Mouse (Mus musculus): Measurements from ENCODE around the gene 1110002E22Rik. TPM values are rescaled to one million over a fixed set of nuclear protein-coding genes. Genes with fewer than 3 reads are reported as not detected.
A peak's percentile ranks its signal among the peaks of the same experiment; 100 is the strongest.

The 1110002E22Rik gene
- total and polyA plus RNA-seq, 2 experiments, result under 0.01 TPM; not detected in 1

- Histone ChIP-seq H3K27me3 (ENCODE audit: control insufficient read depth, insufficient read depth, low read length) (no peaks in the 10 kb centered on the region), H3K36me3 (ENCODE audit: control insufficient read depth, insufficient read depth, low read length) (peaks cover 61% of the 10 kb centered on the region), H3K79me2 (ENCODE audit: control insufficient read depth, insufficient read depth, low read length) (no peaks in the 10 kb centered on the region; the same call in 1 of the 2 replicates), H3K9ac (ENCODE audit: low read depth, low read length) (no peak overlapping the region), H3K4me3 (ENCODE audit: insufficient read depth, low read depth, low read length) (no peak overlapping the region), H3K4me1 (ENCODE audit: control insufficient read depth, insufficient read depth, low read length) (no peaks in the 10 kb centered on the region), H3K27ac (replicated peaks; ENCODE audit: insufficient read depth, low read depth, low read length) (no peak overlapping the region)
- 87% methylated on average over 4 of the region's 4 CpGs for WGBS
- no peak for TF ChIP-seq CTCF (IDR thresholded peaks at IDR 0.05; ENCODE audit: low read depth, low read length)
- no peak for TF ChIP-seq POLR2A (IDR thresholded peaks at IDR 0.05; ENCODE audit: extremely low read depth, insufficient read depth, low read length)
- no peak for DNase-seq (ENCODE audit: extremely low read depth, low read depth, low spot score)
Observed at GRCm38 (mm10) chr3:138101936-138102335, 37.1 kb downstream of the 1110002E22Rik start.

GRCm38 (mm10) chr3:138103690-138104089 is 38.8 kb downstream of the 1110002E22Rik start:
- 95% methylated on average over 4 of the region's 4 CpGs for WGBS
- H3K4me1 ChIP-seq (ENCODE audit: control insufficient read depth, insufficient read depth, low read length), result no peaks in the 10 kb centered on the region
- DNase-seq (ENCODE audit: extremely low read depth, low read depth, low spot score), result no peak
- no peaks in the 10 kb centered on the region; the same call in 1 of the 2 replicates for H3K79me2 ChIP-seq (ENCODE audit: control insufficient read depth, insufficient read depth, low read length)
- H3K9ac ChIP-seq (ENCODE audit: low read depth, low read length), result no peak overlapping the region
- no peaks in the 10 kb centered on the region for H3K27me3 ChIP-seq (ENCODE audit: control insufficient read depth, insufficient read depth, low read length)
- H3K36me3 ChIP-seq (ENCODE audit: control insufficient read depth, insufficient read depth, low read length), result peaks cover 59% of the 10 kb centered on the region
- TF ChIP-seq POLR2A (IDR thresholded peaks at IDR 0.05; ENCODE audit: extremely low read depth, insufficient read depth, low read length) (no peak), CTCF (IDR thresholded peaks at IDR 0.05; ENCODE audit: low read depth, low read length) (no peak)
- no peak overlapping the region for H3K27ac ChIP-seq (replicated peaks; ENCODE audit: insufficient read depth, low read depth, low read length)
- H3K4me3 ChIP-seq (ENCODE audit: insufficient read depth, low read depth, low read length), result no peak overlapping the region

GRCm38 (mm10) chr3:138105056-138105455 is 40.2 kb downstream of the 1110002E22Rik start:
- Histone ChIP-seq H3K4me3 (ENCODE audit: insufficient read depth, low read depth, low read length) (no peak overlapping the region), H3K4me1 (ENCODE audit: control insufficient read depth, insufficient read depth, low read length) (no peaks in the 10 kb centered on the region), H3K9ac (ENCODE audit: low read depth, low read length) (no peak overlapping the region), H3K27me3 (ENCODE audit: control insufficient read depth, insufficient read depth, low read length) (no peaks in the 10 kb centered on the region), H3K36me3 (ENCODE audit: control insufficient read depth, insufficient read depth, low read length) (peaks cover 62% of the 10 kb centered on the region), H3K27ac (replicated peaks; ENCODE audit: insufficient read depth, low read depth, low read length) (no peak overlapping the region), H3K79me2 (ENCODE audit: control insufficient read depth, insufficient read depth, low read length) (no peaks in the 10 kb centered on the region; the same call in 1 of the 2 replicates)
- TF ChIP-seq CTCF (IDR thresholded peaks at IDR 0.05; ENCODE audit: low read depth, low read length), result no peak
- TF ChIP-seq POLR2A (IDR thresholded peaks at IDR 0.05; ENCODE audit: extremely low read depth, insufficient read depth, low read length), result no peak
- WGBS, result 81% methylated on average over 5 of the region's 5 CpGs
- no peak for DNase-seq (ENCODE audit: extremely low read depth, low read depth, low spot score)

DNA sequence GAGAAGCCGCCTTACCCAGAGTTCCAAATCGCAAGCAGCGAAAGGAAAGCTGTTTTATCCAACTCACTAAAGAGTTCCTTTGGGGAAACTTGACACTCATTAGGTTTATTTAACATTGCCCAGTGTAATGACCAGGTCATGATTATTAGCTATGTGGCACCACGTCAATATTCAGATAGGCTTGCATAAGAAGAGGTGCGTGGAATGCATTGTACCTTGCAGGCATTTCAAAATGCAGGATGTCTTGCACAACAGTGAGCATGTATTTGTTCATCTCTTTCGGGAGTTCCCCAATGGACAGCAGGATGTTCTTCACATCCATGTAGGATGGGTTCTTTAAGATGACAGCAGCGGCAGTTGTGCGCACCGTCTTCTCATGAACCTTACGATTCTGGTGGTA is 42.0 kb downstream of the 1110002E22Rik start:
- 61% methylated on average over 10 of the region's 10 CpGs for WGBS
- DNase-seq (ENCODE audit: extremely low read depth, low read depth, low spot score), result peak; percentile 81
- H3K36me3 ChIP-seq (ENCODE audit: control insufficient read depth, insufficient read depth, low read length), result peaks cover 73% of the 10 kb centered on the region
- no peaks in the 10 kb centered on the region for H3K4me1 ChIP-seq (ENCODE audit: control insufficient read depth, insufficient read depth, low read length)
- no peaks in the 10 kb centered on the region; the same call in 1 of the 2 replicates for H3K79me2 ChIP-seq (ENCODE audit: control insufficient read depth, insufficient read depth, low read length)
- H3K27me3 ChIP-seq (ENCODE audit: control insufficient read depth, insufficient read depth, low read length), result no peaks in the 10 kb centered on the region
- H3K27ac ChIP-seq (replicated peaks; ENCODE audit: insufficient read depth, low read depth, low read length), result no peak overlapping the region
- H3K4me3 ChIP-seq (ENCODE audit: insufficient read depth, low read depth, low read length), result no peak overlapping the region
- no peak overlapping the region for H3K9ac ChIP-seq (ENCODE audit: low read depth, low read length)
- TF ChIP-seq CTCF (IDR thresholded peaks at IDR 0.05; ENCODE audit: low read depth, low read length) (no peak), POLR2A (IDR thresholded peaks at IDR 0.05; ENCODE audit: extremely low read depth, insufficient read depth, low read length) (no peak)

- peaks cover 73% of the 10 kb centered on the region for H3K36me3 ChIP-seq (ENCODE audit: control insufficient read depth, insufficient read depth, low read length)
- H3K4me3 ChIP-seq (ENCODE audit: insufficient read depth, low read depth, low read length), result no peak overlapping the region
- H3K79me2 ChIP-seq (ENCODE audit: control insufficient read depth, insufficient read depth, low read length), result no peaks in the 10 kb centered on the region
- no peaks in the 10 kb centered on the region for H3K4me1 ChIP-seq (ENCODE audit: control insufficient read depth, insufficient read depth, low read length)
- H3K9ac ChIP-seq (ENCODE audit: low read depth, low read length), result no peak overlapping the region
- TF ChIP-seq CTCF (IDR thresholded peaks at IDR 0.05; ENCODE audit: low read depth, low read length) (no peak), POLR2A (IDR thresholded peaks at IDR 0.05; ENCODE audit: extremely low read depth, insufficient read depth, low read length) (no peak)
- 85% methylated on average over 19 of the region's 19 CpGs for WGBS
- DNase-seq (ENCODE audit: extremely low read depth, low read depth, low spot score), result peak; percentile 71
- no peaks in the 10 kb centered on the region for H3K27me3 ChIP-seq (ENCODE audit: control insufficient read depth, insufficient read depth, low read length)
- H3K27ac ChIP-seq (replicated peaks; ENCODE audit: insufficient read depth, low read depth, low read length), result no peak overlapping the region
Observed at GRCm38 (mm10) chr3:138110910-138111782, 46.3 kb downstream of the 1110002E22Rik start.

- Histone ChIP-seq H3K9ac (ENCODE audit: low read depth, low read length) (no peak overlapping the region), H3K36me3 (ENCODE audit: control insufficient read depth, insufficient read depth, low read length) (peaks cover 80% of the 10 kb centered on the region), H3K4me3 (ENCODE audit: insufficient read depth, low read depth, low read length) (no peak overlapping the region), H3K4me1 (ENCODE audit: control insufficient read depth, insufficient read depth, low read length) (no peaks in the 10 kb centered on the region), H3K79me2 (ENCODE audit: control insufficient read depth, insufficient read depth, low read length) (no peaks in the 10 kb centered on the region; the same call in 1 of the 2 replicates), H3K27ac (replicated peaks; ENCODE audit: insufficient read depth, low read depth, low read length) (no peak overlapping the region), H3K27me3 (ENCODE audit: control insufficient read depth, insufficient read depth, low read length) (no peaks in the 10 kb centered on the region)
- TF ChIP-seq CTCF (IDR thresholded peaks at IDR 0.05; ENCODE audit: low read depth, low read length) (no peak), POLR2A (IDR thresholded peaks at IDR 0.05; ENCODE audit: extremely low read depth, insufficient read depth, low read length) (no peak)
- WGBS, result 86% methylated on average over 17 of the region's 17 CpGs
- DNase-seq (ENCODE audit: extremely low read depth, low read depth, low spot score), result no peak
Observed at GRCm38 (mm10) chr3:138114106-138114505, 49.3 kb downstream of the 1110002E22Rik start.

Measured in liver, adult 2 months (tissue).